Mouse (Mus musculus) olfactory bulb, adult 2 months (tissue): ENCODE measurements around the gene Dmrtc2. TPM values are rescaled to one million over a fixed set of nuclear protein-coding genes. Genes with fewer than 3 reads are reported as not detected.

Experiments used
- H3K27ac ChIP-seq: fragments of 200-500 bp; 2 replicates; pipeline ENCODE4 v1.5.1; 2012; ENCODE audit warnings: low read depth, low read length; ENCODE audit not compliant: insufficient read depth
- H3K4me1 ChIP-seq: fragments of 200-500 bp; 2 replicates; pipeline ENCODE4 v1.6.1; 2012; ENCODE audit warnings: low read length; ENCODE audit not compliant: control insufficient read depth, insufficient read depth
- H3K4me3 ChIP-seq: fragments of 200-500 bp; 2 replicates; pipeline ENCODE4 v1.5.1; 2012; ENCODE audit warnings: mild to moderate bottlenecking, low read depth, low read length, moderate library complexity; ENCODE audit not compliant: insufficient read depth
- CTCF ChIP-seq: fragments of 200-500 bp; IDR thresholded peaks from 2 replicates; pipeline ENCODE4 v1.5.1; 2012; ENCODE audit warnings: low read depth, mild to moderate bottlenecking, low read length, moderate library complexity; ENCODE audit not compliant: insufficient read depth
- POLR2A ChIP-seq: fragments of 200-500 bp; IDR thresholded peaks from 2 replicates; pipeline ENCODE4 v1.6.1; 2012; ENCODE audit warnings: mild to moderate bottlenecking, low read depth, low read length, moderate library complexity; ENCODE audit not compliant: insufficient read depth
- WGBS: fragments of 180-500 bp; shearing (Covaris S2); methylation state at CpG from one replicate; pipeline ENCODE4 v1.1.7; 2018; 5-methylcytosine and 5-hydroxymethylcytosine counted together
- polyA plus RNA-seq: library from polyadenylated mRNA; stranded (reverse); fragments of >200 nt; gene quantifications from 2 replicates; pipeline ENCODE4 v1.2.4, GENCODE M21; 2012; ENCODE audit warnings: low replicate concordance; ENCODE audit not compliant: missing spikeins, insufficient read depth, insufficient read length

Gene Dmrtc2
- polyA plus RNA-seq, 1 experiment, result not detected

DNA sequence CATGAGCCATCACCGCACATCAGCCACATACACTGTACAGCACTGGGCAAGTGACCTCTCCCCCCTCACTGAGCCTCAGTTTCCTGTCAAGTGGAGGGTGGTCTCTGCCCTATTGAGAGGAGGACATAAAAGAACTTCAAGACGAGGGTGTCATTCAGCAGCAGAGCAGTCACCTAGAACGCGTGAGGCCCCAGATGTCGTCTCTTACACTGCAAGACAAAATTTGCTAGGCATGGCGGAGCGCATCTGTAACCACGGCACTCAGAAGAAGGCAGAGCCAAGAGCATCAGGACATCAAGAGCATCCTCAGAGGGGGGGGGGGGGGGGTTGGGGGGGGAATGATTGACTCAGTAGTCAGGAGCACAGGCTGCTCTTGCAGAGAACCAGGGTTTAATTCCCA is 26.4 kb downstream of the Dmrtc2 start:
- Histone ChIP-seq H3K4me3 (no peak overlapping the region), H3K27ac (no peak overlapping the region), H3K4me1 (no peaks in the 10 kb centered on the region)
- TF ChIP-seq POLR2A (no peak), CTCF (no peak)
- 84% methylated on average over 8 of the region's 8 CpGs for WGBS

DNA sequence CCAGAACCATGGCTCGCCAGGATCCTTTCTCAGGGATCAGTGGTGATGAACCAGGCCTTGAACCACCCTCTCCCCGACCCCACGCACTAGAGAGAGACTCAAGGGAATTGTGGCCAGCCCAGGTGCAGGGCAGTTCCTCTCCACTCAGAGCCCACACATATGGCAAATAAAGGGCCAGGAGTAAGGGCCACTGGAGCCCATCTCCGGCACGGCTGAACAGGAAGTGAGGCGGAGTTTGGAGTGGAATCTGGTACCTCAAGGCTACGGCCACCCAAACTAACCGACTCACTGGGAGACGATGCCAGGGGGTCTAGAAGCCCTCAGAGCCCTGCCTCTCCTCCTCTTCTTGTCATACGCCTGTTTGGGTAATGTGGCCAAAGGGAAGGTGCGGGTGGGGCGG is 27.4 kb downstream of the Dmrtc2 start, which contains the start of gene Cd79a:
TSS of gene Cd79a (plus strand) at position 158 of the 400 bp plus-strand sequence.
- no peak within 1 kb of the TSS for H3K4me3 ChIP-seq
- H3K4me1 ChIP-seq, result no peaks in the 10 kb centered on the region
- TF ChIP-seq CTCF, result no peak

DNA sequence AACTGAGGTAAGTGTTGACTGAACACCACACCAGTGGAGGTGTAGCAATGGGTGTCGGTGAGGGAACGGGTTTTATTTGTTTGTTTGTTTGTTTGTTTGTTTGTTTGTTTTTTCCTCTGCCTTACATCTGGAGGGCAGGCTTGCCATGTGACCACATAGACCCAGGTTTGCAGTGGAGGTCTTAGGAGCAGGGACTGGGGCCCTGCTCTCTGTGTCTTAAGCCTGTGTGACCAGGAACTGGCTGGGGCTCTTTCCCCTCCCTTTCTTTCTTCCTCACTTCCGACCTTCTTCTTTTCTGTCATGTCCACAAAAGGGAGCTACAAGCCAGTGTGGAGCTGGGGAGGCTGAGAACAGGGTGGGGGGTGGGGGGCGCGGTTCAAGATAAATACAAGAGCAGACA is 28.1 kb downstream of the Dmrtc2 start:
- no peak for TF ChIP-seq POLR2A
- H3K27ac ChIP-seq, result no peak overlapping the region
- peaks cover 2% of the 10 kb centered on the region; the same call in 1 of the 2 replicates for H3K4me1 ChIP-seq
- 77% methylated on average over 5 of the region's 5 CpGs for WGBS
- no peak overlapping the region for H3K4me3 ChIP-seq

More for the DNA sequence above, 27.4 kb downstream of the Dmrtc2 start, which contains the start of gene Cd79a:
- 88% methylated on average over 12 of the region's 12 CpGs for WGBS
- no peak within 1 kb of the TSS for H3K27ac ChIP-seq

DNA sequence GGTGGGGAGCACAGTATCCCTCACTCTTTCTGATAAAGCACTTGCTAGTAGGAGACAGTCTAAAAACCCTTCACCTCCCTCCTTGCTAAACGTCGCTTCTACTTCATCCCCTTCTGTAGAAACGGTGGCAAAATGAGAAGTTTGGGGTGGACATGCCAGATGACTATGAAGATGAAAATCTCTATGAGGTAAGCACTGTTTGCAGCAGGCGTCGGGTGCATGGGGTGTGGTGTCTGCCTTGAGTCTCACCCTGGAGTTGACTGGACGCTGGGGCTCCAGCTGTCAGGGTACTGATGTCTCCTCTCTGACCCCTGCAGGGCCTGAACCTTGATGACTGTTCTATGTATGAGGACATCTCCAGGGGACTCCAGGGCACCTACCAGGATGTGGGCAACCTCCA is 31.3 kb downstream of the Dmrtc2 start:
- H3K27ac ChIP-seq, result no peak overlapping the region
- H3K4me1 ChIP-seq, result peaks cover 10% of the 10 kb centered on the region
- 83% methylated on average over 6 of the region's 6 CpGs for WGBS
- H3K4me3 ChIP-seq, result no peak overlapping the region
- TF ChIP-seq POLR2A (no peak), CTCF (no peak)

DNA sequence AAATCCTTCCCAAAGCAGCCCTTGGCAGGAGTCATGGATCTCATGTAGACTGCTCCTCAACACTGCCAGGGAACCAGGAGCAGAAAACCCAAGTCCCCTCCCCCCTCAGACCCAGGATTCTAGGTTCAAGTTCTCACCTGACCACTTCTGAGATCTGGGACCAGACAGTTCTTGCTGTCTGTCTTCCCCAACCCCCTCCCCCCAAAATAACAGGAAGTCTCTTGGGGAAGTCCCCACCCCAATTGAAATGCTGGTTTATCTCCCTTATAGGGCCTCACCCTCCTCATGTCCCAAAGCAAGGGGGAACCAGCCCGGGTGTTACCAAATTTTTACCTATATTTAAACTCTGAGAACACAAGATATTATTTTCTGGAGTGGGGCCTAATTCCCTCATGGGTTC is 32.0 kb downstream of the Dmrtc2 start:
- Histone ChIP-seq H3K27ac (peak overlapping the region; percentile 12; the same call in 1 of the 2 replicates), H3K4me1 (peaks cover 14% of the 10 kb centered on the region), H3K4me3 (no peak overlapping the region)
- WGBS, result 51% methylated on average over 1 of the region's 1 CpGs
- TF ChIP-seq CTCF, result no peak
- TF ChIP-seq POLR2A, result no peak

DNA sequence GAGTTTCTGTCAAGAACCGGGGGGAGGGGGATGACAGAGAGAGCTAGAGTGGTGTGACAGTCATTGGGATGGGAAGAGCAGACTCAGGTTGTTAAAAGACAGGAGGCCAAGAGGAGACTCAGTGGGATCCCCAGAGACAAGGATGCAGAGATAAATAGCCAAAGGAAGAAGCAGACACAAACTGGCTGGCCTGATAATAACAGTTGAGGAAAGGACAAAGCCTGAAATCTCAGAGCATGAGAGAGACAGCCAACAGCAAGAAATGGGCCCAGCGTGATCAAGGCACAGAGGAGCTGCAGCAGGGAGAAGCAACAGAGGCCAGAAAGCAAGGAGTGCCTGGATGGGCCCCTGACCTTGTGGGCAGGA is 32.4 kb downstream of the Dmrtc2 start:
- TF ChIP-seq CTCF (no peak), POLR2A (no peak)
- Histone ChIP-seq H3K4me3 (peak overlapping the region; percentile 71; the same call in 1 of the 2 replicates), H3K27ac (peak overlapping the region; percentile 12; the same call in 1 of the 2 replicates), H3K4me1 (peaks cover 18% of the 10 kb centered on the region)
- 65% methylated on average over 2 of the region's 2 CpGs for WGBS

DNA sequence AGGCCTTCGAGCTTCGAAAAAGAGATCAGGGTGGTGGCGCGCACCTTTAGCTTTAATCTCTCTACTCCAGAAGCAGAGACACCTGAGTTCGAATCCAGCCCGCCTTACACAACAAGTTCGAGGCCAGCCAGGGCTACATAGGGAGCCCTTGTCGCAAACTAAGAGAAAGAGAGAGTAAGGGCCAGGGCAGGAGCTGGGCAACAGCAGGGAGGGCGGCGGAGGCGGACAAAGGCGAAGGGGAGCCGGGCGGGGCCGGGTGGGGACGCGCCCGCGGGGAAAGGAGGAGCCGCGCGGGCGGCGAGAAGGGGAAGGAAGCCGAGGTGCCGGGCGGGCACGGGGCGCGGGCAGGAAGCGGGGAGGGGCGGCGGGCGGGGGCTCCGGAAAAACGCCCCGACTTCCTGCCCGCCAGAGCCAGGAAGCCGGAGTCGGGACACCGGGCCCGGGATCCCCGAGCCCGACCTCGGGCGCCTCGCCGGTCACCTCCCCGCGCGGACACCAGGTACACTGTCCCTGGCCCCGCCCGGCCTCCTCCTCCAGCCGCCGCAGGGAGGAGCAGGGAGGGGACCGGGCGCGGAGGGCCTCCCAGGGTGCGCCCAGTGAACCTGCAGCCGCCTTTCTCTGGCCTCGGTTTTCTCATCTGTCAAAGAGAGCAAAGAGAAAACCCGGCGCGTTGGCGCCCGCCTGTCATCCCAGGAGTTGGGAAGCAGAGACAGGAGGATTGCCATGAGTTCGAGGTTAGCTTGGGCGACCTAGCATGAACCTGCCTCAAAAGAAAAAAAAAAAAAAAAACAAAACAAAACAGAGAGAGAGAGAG is 33.0 kb downstream of the Dmrtc2 start, which contains the start of gene Arhgef1:
TSS of gene Arhgef1 (plus strand) at position 283 of the 814 bp plus-strand sequence.
- Histone ChIP-seq H3K4me3 (peak within 1 kb of the TSS; percentile 71), H3K4me1 (peaks cover 24% of the 10 kb centered on the region), H3K27ac (peak within 1 kb of the TSS; percentile 12; the same call in 1 of the 2 replicates)
- 8% methylated on average over 64 of the region's 68 CpGs for WGBS
- TF ChIP-seq POLR2A, result no peak
- no peak for TF ChIP-seq CTCF

DNA sequence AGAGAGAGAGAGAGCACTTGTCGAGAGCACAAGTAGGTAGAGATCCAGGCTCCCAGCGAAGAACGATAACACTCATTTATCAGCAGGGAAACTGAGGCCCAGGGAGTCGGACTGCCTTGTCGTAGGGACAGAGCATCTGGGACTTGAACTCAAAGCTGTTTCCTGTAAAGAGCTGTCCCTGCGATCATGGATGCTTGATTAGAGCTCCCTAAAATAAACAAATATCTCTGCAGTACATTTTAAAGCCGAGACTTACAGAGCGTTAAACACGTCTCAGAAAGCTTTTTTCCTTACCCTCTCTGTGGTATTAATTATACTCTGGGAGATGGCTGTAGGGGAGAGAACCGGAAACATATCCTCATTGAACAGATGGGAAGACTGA is 33.6 kb downstream of the Dmrtc2 start:
- Histone ChIP-seq H3K4me1 (peaks cover 28% of the 10 kb centered on the region), H3K27ac (no peak overlapping the region), H3K4me3 (peak overlapping the region; percentile 71)
- TF ChIP-seq CTCF (no peak), POLR2A (no peak)
- WGBS, result 17% methylated on average over 10 of the region's 10 CpGs

DNA sequence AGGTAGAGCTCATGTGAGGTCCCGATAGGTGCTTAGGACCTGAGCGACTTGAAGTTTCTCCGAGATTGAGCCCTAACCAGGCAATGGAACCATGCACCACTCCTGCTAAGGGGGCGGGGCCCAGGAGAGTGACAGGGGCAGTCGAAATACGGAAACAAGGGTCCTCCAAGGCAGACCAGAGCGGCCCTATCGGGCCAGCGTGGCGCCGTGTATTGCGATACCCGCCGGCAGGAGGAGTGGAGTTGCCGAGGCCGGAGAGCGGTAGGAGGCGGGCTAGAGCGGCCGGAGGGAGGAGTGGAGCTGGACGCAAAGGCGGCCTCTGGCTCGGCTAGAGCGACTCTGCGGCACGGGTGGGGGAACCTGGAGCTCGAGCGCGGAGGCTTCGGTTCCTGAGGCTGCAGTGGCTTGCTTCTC is 34.2 kb downstream of the Dmrtc2 start:
- Histone ChIP-seq H3K4me1 (peaks cover 28% of the 10 kb centered on the region), H3K27ac (peak overlapping the region; percentile 73; the same call in 1 of the 2 replicates), H3K4me3 (peak overlapping the region; percentile 71)
- TF ChIP-seq POLR2A, result peak; percentile 41; the same call in 1 of the 2 replicates
- no peak for TF ChIP-seq CTCF
- WGBS, result under 1% methylated on average over 24 of the region's 30 CpGs

DNA sequence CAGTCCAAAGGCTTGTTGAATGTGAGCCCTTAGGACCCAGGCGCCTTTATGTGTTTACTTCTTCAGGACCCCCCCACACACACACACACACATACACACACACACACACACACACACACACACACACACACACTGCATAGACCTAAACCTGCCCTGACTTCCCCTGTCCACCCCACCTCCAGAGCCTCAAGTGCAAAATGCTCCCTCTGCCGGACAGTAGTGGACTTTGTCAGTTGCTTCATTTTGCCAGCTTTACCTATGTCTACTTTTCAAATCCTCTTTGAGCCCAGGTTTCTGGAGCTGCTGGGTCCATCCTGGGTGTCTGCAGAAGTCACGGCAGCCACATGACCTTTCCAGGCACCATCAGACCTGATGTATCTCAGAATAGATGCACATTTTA is 35.1 kb downstream of the Dmrtc2 start:
- H3K27ac ChIP-seq, result peak overlapping the region; percentile 23; the same call in 1 of the 2 replicates
- TF ChIP-seq CTCF (peak; percentile 41; the same call in 1 of the 2 replicates), POLR2A (no peak)
- peak overlapping the region; percentile 37 for H3K4me3 ChIP-seq
- 11% methylated on average over 3 of the region's 3 CpGs for WGBS
- H3K4me1 ChIP-seq, result peaks cover 28% of the 10 kb centered on the region
